Mouse (Mus musculus) heart, adult 2 months (tissue): ENCODE data around the gene Slamf9.

ENCODE experiments used
- CTCF ChIP-seq: fragments of 200-600 bp; IDR thresholded peaks from 2 replicates; pipeline ENCODE4 v1.8.1; 2022; ENCODE audit warnings: antibody characterized with exemption, mild to moderate bottlenecking, moderate library complexity
- POLR2A ChIP-seq: fragments of 200-500 bp; IDR thresholded peaks from 2 replicates; pipeline ENCODE4 v1.6.1; 2011; ENCODE audit warnings: mild to moderate bottlenecking, low read depth, low read length, control low read depth; ENCODE audit not compliant: insufficient read depth

DNA sequence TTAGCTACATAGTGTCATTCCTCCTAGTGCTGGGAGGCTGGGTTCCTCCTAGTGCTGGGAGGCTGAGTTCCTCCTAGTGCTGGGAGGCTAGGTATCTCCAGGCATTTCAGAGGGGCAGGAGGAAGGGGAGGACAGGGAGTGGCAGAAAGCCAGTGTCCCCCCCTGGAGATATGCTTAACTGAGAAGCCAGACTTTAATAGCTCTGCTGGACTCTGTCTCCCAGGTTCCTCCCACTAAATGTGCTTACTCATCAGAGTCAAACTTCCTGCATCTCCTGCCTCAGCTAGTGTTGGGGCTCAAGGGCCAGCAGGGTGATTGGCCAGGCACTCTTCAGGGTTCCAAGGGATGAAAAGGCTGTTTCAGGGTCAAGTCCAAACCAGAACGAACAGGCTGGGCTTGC lies 40.2 kb downstream of the Slamf9 start:
- no peak for TF ChIP-seq CTCF
- TF ChIP-seq POLR2A: no peak
